Mouse (Mus musculus): ENCODE data around the gene Prpf8.
A peak's percentile ranks its signal among the peaks of the same experiment; 100 is the strongest.

Prpf8 gene

GRCm38 (mm10) chr11:75460103-75460843 lies 26.3 kb upstream of the Prpf8 start:
- peak; percentile 80 for DNase-seq

DNA sequence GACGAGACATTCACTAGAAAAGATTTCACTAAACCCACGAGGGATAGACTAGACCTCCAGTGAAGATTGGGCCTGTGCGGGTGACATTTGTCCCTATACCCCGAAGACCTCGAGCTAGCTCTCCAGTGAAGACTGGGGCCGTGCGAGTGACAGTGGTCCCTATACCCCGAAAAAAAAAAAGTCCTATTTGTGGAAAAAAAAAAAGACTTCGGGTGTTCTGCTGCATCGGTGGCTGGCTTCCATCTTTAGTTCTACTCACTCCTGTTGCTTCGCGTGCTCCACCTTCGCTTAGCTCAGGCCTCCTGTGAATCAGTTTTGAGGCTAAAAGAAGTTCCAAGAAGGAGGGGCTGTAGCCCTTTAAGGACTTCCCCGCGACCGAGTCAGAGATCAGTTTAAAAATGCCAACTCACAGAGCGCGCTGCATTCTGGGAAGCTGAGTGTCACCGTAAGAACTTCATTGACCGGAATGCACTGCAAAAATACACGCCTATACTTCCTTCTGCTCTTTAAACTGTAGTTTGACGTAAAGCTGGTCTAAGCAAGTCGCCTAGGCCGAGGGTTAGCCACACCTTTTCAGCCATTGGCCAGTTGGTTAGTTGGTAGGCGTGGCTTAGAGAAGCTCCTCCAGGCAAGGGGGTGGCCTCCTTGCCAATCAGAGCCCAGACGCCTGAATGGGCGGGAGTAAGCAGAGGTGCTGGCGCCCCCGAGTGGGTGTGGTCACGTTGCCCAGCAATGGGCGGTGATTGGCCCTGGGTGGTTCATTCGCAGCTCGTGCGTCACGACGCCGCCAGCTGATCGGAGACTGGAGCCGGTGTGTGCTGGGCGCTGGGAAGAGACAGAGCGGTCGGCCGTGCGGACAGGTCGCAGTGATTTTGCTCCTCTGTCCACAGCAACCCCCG lies 25.5 kb upstream of the Prpf8 start, which contains the start of gene Tlcd2:
Gene Tlcd2 (plus strand): TSS at position 872 of the 899 bp plus-strand sequence.
- peak; percentile 98 for DNase-seq

DNA sequence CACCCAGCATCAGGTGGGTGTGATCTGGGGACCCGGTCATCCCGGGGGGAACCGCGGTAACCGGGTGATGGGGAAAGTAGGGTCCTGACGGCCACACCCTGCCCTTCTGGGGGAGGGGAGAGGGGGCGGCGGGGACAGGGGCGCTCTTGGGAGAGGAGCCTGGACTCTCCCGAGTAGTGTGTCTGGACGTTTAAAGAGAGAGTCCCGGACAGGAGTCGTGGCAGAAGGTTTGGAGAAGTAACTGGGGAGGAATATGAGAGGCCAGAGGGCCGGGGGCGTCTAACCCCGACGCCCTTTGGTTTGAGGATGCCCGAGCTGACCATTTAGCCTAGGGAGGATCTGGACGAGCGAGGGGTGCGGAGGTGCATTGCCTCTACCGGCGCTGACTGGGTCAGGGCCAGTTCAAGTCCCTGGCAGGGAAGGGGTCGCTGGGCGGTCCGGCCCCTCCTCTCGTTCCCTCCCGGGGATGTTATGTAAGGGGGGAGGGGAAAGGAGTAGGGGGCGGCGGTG lies 24.8 kb upstream of the Prpf8 start:
- DNase-seq, result peak; percentile 31

DNA sequence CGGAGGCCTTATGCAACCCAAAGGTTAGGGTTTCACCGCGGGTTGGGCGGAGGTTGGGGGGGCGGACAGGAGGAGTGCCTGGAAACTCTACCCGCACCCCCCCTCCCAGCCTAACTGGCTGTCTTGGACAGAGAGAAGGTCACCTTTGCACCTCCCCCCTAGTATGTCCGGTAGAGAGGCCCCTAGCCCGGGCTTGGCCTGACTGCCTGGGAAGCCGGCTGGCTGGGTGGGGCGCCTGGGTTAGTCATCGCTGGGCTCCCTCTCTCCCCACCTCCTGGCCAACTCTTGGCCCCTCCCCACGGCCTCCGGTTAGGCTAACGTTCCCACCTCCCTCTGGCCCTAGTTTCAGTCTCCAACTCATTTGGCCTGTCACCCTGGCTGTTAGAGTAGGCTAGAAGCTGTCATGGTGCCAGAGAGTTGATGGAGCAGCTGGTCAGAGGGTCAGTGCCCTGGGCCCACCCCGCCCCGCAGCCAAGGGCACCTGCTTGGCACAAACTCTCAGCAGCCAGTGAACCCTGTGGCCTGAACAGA lies 24.3 kb upstream of the Prpf8 start:
- DNase-seq, result peak; percentile 25

DNA sequence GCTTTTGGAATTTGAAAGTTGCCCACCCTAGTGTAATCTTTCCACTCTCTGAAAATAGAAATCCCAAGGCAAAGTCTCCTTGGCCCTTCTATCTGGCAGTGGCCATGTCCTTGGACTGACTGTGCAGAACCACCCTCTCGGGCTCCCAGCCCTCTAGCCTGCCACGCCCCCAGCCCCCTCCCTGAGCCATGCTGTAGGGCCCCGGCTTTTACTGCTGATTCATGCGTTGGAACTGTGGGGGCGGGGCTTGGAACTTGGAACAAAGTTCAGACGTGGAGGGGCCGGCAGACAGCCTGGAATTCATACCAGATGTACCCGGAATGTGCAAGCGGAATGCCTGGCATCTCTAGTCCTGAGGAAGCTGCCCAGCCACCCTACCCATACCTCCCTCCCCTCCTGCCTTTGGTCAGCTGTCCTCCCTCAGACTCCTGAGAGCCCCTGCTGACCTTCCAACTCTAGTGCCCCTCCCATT lies 23.7 kb upstream of the Prpf8 start:
- peak; percentile 59 for DNase-seq

DNA sequence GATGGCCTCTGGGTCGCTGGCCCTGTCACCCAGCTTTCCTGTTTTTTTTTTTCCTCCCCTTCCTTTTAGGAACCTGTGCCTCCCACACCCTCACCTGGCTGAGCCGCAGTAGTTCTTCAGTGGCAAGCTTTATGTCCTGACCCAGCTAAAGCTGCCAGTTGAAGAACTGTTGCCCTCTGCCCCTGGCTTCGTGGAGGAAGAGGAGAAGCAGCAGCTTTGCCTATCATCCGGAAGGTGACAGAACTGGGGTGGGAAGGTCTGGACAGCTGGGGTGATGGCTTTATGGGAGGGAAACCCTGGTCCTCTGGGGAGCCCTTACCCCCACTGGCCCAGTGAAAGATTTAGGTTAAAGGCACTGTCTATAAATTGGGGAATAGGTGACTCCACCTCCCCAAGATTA lies 23.0 kb upstream of the Prpf8 start:
- DNase-seq, result no peak

DNA sequence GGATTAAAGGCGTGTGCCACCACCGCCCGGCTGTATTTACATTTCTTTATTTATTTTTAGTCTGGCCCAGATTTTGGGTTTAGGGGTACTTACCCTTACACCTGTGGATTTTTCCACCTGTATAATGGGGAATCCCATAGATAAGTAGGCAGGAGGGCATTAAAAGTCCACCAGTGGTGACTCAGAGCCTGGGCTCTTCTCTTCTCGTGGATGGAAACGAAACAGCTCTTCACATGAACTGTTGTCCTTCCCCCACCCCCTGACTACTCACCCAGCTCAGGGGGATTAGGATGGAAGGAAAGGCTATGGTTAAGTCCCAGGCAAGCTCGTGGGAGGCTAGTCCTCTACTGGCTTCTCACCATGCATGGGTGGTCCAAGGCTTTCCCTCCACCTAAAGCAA lies 22.2 kb upstream of the Prpf8 start:
- no peak for DNase-seq

- DNase-seq, result no peak
Observed at GRCm38 (mm10) chr11:75465051-75465450, 21.6 kb upstream of the Prpf8 start.

GRCm38 (mm10) chr11:75466731-75467505 lies 19.7 kb upstream of the Prpf8 start:
- DNase-seq, result no peak

DNA sequence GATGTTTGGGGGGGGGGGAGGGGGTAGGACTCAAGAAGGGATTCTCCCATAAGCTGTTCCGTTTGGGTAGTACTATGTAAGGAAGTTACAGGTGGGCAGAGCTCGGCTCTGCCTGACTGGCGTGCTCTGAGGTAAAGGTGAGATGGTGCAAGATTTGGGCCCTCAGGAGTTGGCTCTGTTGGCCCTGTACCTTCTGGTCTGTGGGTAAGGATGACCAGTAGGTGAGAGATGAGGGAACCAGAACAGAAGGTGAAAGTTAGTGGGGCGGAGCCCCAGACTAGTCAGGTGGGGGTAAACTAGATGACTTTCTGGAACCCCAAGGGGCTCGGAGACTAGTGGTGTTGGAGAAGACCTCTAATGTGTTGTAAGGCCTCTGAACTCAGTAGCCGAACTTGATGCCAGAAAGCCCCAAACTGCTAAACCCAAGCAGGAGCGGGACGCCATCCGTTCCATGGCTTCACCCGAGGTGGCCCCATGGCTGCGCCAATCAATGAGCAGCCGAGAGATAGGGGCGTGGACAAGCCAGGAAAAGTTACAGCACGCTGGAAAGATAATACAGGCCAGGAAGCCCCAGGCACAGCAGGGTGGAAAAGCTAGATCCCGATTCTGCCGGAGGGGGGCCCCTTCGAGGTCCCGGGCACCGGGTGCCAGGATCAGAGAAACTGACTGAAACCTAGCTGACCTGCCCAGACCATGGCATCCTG lies 19.0 kb upstream of the Prpf8 start:
- no peak for DNase-seq

DNA sequence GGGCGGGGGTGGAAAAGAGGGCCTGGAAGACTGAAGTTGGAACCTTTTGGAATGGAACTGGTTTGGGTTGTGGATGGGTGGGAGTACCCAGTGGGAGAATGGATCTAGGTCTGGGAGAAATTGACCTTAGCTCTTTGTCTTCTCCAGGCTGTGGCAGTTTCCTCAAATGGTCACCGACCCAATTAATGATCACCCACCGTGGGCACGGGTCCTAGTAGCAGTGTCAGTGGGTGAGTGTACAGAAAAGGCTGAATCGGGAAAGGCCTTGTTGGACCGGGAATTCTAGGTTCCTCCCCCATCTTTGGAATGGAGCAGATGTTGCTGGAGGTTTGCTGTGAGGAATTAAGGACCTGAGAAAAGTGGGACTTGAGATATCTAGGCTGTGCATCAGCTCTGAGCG lies 18.2 kb upstream of the Prpf8 start:
- no peak for DNase-seq

DNA sequence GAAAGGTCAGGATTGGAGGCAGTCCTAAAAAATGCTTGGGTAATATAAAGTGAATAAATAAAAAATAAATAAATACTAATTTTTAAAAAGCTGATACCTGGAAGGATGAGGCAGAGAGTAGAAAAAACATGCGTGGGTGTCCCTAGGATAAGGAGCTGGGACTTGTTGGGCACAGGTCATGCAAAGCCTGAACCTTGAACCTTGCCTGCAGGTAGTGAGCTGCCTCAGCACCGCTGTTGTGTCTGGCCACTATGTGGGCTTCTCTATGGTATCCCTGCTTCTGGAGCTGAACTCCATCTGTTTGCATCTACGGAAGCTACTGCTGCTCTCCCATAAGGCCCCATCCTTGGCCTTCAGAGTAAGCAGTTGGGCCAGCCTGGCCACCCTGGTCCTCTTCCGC lies 17.4 kb upstream of the Prpf8 start:
- no peak for DNase-seq

GRCm38 (mm10) chr11:75470675-75471074 lies 15.9 kb upstream of the Prpf8 start:
- no peak for DNase-seq

GRCm38 (mm10) chr11:75472469-75473081 lies 14.0 kb upstream of the Prpf8 start:
- DNase-seq, result no peak

GRCm38 (mm10) chr11:75473376-75473775 lies 13.2 kb upstream of the Prpf8 start:
- no peak for DNase-seq

- no peak for DNase-seq
Observed at GRCm38 (mm10) chr11:75486192-75486591, 424 bp upstream of the Prpf8 start.

DNA sequence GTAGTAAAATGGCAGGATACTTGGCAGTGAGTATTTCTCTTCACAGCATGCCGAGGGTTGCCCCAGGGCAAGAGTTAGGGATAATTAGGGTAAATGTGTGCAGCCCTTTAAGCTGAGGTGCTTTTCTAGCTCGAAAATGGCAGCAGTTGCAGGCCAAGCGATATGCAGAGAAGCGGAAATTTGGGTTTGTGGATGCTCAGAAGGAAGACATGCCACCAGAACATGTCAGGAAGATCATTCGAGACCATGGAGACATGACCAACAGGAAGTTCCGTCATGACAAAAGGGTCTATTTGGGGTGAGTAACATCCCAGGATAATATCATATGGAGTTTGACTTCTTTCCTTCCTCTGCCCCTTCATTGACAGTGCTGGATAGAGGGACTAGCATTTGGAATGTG lies 880 bp downstream of the Prpf8 start:
- no peak for DNase-seq

- no peak for DNase-seq
Observed at GRCm38 (mm10) chr11:75494296-75495049, 7.9 kb downstream of the Prpf8 start.

GRCm38 (mm10) chr11:75498126-75498525 lies 11.5 kb downstream of the Prpf8 start:
- no peak for DNase-seq

GRCm38 (mm10) chr11:75508162-75508561 lies 21.5 kb downstream of the Prpf8 start:
- DNase-seq, result no peak

- DNase-seq, result no peak
Observed at GRCm38 (mm10) chr11:75508904-75509303, 22.3 kb downstream of the Prpf8 start.
